Mouse (Mus musculus): ENCODE data around the gene Ms4a8a.

- no peak for TF ChIP-seq CTCF (IDR thresholded peaks at IDR 0.05; ENCODE audit: control insufficient read depth, insufficient read depth, insufficient replicate concordance, low read depth, low read length)
- TF ChIP-seq POLR2A (IDR thresholded peaks at IDR 0.05; ENCODE audit: control insufficient read depth, low read depth, low read length): no peak
Observed at GRCm38 (mm10) chr19:11059967-11060366, 20.9 kb downstream of the Ms4a8a start.
